Mouse (Mus musculus) central nervous system, embryonic 11.5 days (tissue): ENCODE results near the gene Shbg. TPM values are rescaled to one million over a fixed set of nuclear protein-coding genes. Genes with fewer than 3 reads are reported as not detected.

Experiments used
- polyA plus RNA-seq: library from polyadenylated mRNA; depleted of rRNA; stranded (reverse); fragments of >200 nt; gene quantifications from 2 replicates; pipeline ENCODE4 v1.2.3, GENCODE M21; 2012; rRNA removed

Gene Shbg
- 0.86 and 1.6 TPM in 2 replicates for polyA plus RNA-seq

GRCm38 (mm10) chr11:69617805-69618204 is at the start of gene Shbg:
Gene Shbg, minus strand, starts transcription at chr11:69617905.

GRCm38 (mm10) chr11:69665961-69666664 is 48.4 kb upstream of the Shbg start, which contains the start of gene Cd68:
Gene Cd68, minus strand, starts transcription at chr11:69666153.

GRCm38 (mm10) chr11:69662213-69662966 is 44.7 kb upstream of the Shbg start, which contains the start of gene Mpdu1:
Gene Mpdu1, minus strand, starts transcription at chr11:69662642.

GRCm38 (mm10) chr11:69655264-69656064 is 37.8 kb upstream of the Shbg start, which contains the start of gene Sox15:
Gene Sox15, plus strand, starts transcription at chr11:69655314.

GRCm38 (mm10) chr11:69632284-69633089 is 14.8 kb upstream of the Shbg start, which contains the start of gene Fxr2:
Gene Fxr2, plus strand, starts transcription at chr11:69632990.

GRCm38 (mm10) chr11:69621571-69622268 is 4.0 kb upstream of the Shbg start, which contains the start of gene Sat2:
Gene Sat2, plus strand, starts transcription at chr11:69622024.

GRCm38 (mm10) chr11:69605726-69606490 is 11.8 kb downstream of the Shbg start, which contains the start of gene Atp1b2:
Gene Atp1b2, minus strand, starts transcription at chr11:69605942.

GRCm38 (mm10) chr11:69580091-69580514 is 37.6 kb downstream of the Shbg start, which contains the start of the genes Wrap53 and Trp53:
Gene Wrap53, minus strand, starts transcription at chr11:69580255.
Gene Trp53, plus strand, starts transcription at chr11:69580359.

Other genes with a start within 250 kb of the Shbg start
- gene Chd3, start 248.5 kb downstream of the Shbg start, polyA plus RNA-seq: 300 and 312 TPM in 2 replicates
- gene Naa38, start 222.4 kb downstream of the Shbg start, polyA plus RNA-seq: 82.7 and 106 TPM in 2 replicates
- gene Cyb5d1, start 222.3 kb downstream of the Shbg start, polyA plus RNA-seq: 32.4 and 41.8 TPM in 2 replicates
- gene Tmem88, start 219.7 kb downstream of the Shbg start, polyA plus RNA-seq: 8.5 and 12.8 TPM in 2 replicates
- gene Kdm6b, start 204.2 kb downstream of the Shbg start, polyA plus RNA-seq: 23.4 and 26.2 TPM in 2 replicates
- gene Dnah2, start 68.8 kb downstream of the Shbg start, polyA plus RNA-seq: 1.5 and 2.1 TPM in 2 replicates
- gene Efnb3, start 57.7 kb downstream of the Shbg start, polyA plus RNA-seq: 60.4 and 60.6 TPM in 2 replicates
- 22.5 and 33.0 TPM in 2 replicates for gene Wrap53, start 37.6 kb downstream of the Shbg start, polyA plus RNA-seq
- 151 and 154 TPM in 2 replicates for gene Trp53, start 37.5 kb downstream of the Shbg start, polyA plus RNA-seq
- gene Atp1b2, start 12.0 kb downstream of the Shbg start, polyA plus RNA-seq: 11.4 and 13.4 TPM in 2 replicates
- gene Sat2, start 4.1 kb upstream of the Shbg start, polyA plus RNA-seq: 14.8 and 16.0 TPM in 2 replicates
- gene Fxr2, start 15.1 kb upstream of the Shbg start, polyA plus RNA-seq: 126 and 156 TPM in 2 replicates
- 0.12 and 0.22 TPM in 2 replicates for gene Sox15, start 37.4 kb upstream of the Shbg start, polyA plus RNA-seq
- 97.0 and 101 TPM in 2 replicates for gene Mpdu1, start 44.7 kb upstream of the Shbg start, polyA plus RNA-seq
- gene Cd68, start 48.2 kb upstream of the Shbg start, polyA plus RNA-seq: 4.7 and 9.4 TPM in 2 replicates
- gene Eif4a1, start 54.5 kb upstream of the Shbg start, polyA plus RNA-seq: 1,301 and 1,419 TPM in 2 replicates
- gene Senp3, start 64.2 kb upstream of the Shbg start, polyA plus RNA-seq: 92.5 and 186 TPM in 2 replicates
- 0.29 and 0.97 TPM in 2 replicates for gene Tnfsf13, start 67.9 kb upstream of the Shbg start, polyA plus RNA-seq
- 4.4 and 4.9 TPM in 2 replicates for gene Tnfsf12, start 77.9 kb upstream of the Shbg start, polyA plus RNA-seq
- 1.7 and 2.3 TPM in 2 replicates for gene Tnfsfm13, start 78.2 kb upstream of the Shbg start, polyA plus RNA-seq
- gene Polr2a, start 140.7 kb upstream of the Shbg start, polyA plus RNA-seq: 48.6 and 79.6 TPM in 2 replicates
- 0.16 and 0.30 TPM in 2 replicates for gene Slc35g3, start 144.1 kb upstream of the Shbg start, polyA plus RNA-seq
- 4.7 and 5.0 TPM in 2 replicates for gene Zbtb4, start 148.0 kb upstream of the Shbg start, polyA plus RNA-seq
- gene Chrnb1, start 178.0 kb upstream of the Shbg start, polyA plus RNA-seq: 1.7 and 15.7 TPM in 2 replicates
- gene Fgf11, start 184.0 kb upstream of the Shbg start, polyA plus RNA-seq: 4.7 and 7.5 TPM in 2 replicates
- 0.19 and 0.27 TPM in 2 replicates for gene Tmem102, start 187.7 kb upstream of the Shbg start, polyA plus RNA-seq
- gene Gm39566, start 197.4 kb upstream of the Shbg start, polyA plus RNA-seq: not detected in 2 replicates
- gene Spem2, start 200.6 kb upstream of the Shbg start, polyA plus RNA-seq: not detected in 2 replicates
- 0.80 and 0.86 TPM in 2 replicates for gene Spem1, start 204.3 kb upstream of the Shbg start, polyA plus RNA-seq
- 70.3 and 84.9 TPM in 2 replicates for gene Nlgn2, start 219.9 kb upstream of the Shbg start, polyA plus RNA-seq
- 137 and 187 TPM in 2 replicates for gene Tmem256, start 220.6 kb upstream of the Shbg start, polyA plus RNA-seq
- 60.2 and 99.9 TPM in 2 replicates for gene Plscr3, start 228.5 kb upstream of the Shbg start, polyA plus RNA-seq
- gene Tnk1, start 240.8 kb upstream of the Shbg start, polyA plus RNA-seq: 0.25 and 0.65 TPM in 2 replicates